Mouse (Mus musculus) megakaryocyte, embryonic 14.5 days (primary cell): ENCODE measurements around the gene Wdr5. TPM values are rescaled to one million over a fixed set of nuclear protein-coding genes. Genes with fewer than 3 reads are reported as not detected.
A peak's percentile ranks its signal among the peaks of the same experiment; 100 is the strongest.

Experiments
- H3K27me3 ChIP-seq: replicated peaks from 2 replicates; pipeline ENCODE3; 2012; ENCODE audit warnings: inconsistent platforms
- H3K36me3 ChIP-seq: replicated peaks from 2 replicates; pipeline ENCODE3; 2012; ENCODE audit warnings: low read length, inconsistent platforms, mixed read lengths
- H3K4me1 ChIP-seq: 2 replicates; pipeline ENCODE4 v1.6.1; 2012; ENCODE audit warnings: inconsistent platforms
- H3K4me3 ChIP-seq: replicated peaks from 2 replicates; pipeline ENCODE3; 2012; ENCODE audit warnings: moderate library complexity, mild to moderate bottlenecking, inconsistent platforms
- H3K9me3 ChIP-seq: 2 replicates; pipeline ENCODE4 v1.6.1; 2012; ENCODE audit warnings: inconsistent platforms
- FLI1 ChIP-seq: IDR thresholded peaks from 2 replicates; pipeline ENCODE4 v1.6.1; 2012; ENCODE audit warnings: low read length, inconsistent platforms, mixed read lengths
- GATA1 ChIP-seq: IDR thresholded peaks from 3 replicates; pipeline ENCODE4 v1.6.1; 2012; ENCODE audit warnings: mixed read lengths, low read length, inconsistent platforms, borderline replicate concordance
- polyA plus RNA-seq: library from polyadenylated mRNA; stranded (reverse); fragments of >175 nt; gene quantifications from 2 replicates; pipeline ENCODE4 v1.2.3, GENCODE M21; 2012; ENCODE audit warnings: low replicate concordance; ENCODE audit not compliant: insufficient read depth

The Wdr5 gene
- polyA plus RNA-seq = 6.3 and 27.6 TPM in 2 replicates

- TF ChIP-seq FLI1 = peak; percentile 79
- TF ChIP-seq GATA1 = no peak
- H3K27me3 ChIP-seq = no peaks in the 10 kb centered on the region
- H3K36me3 ChIP-seq = peaks cover 23% of the 10 kb centered on the region
- peaks cover 74% of the 10 kb centered on the region for H3K4me1 ChIP-seq
- H3K9me3 ChIP-seq = no peaks in the 10 kb centered on the region
- peak within 1 kb of the TSS; percentile 98 for H3K4me3 ChIP-seq
These were observed at the start of gene Wdr5 for GRCm38 (mm10) chr2:27514639-27515328. TSS of gene Wdr5 (plus strand) at chr2:27515157.

- Histone ChIP-seq H3K9me3 (no peaks in the 10 kb centered on the region), H3K4me3 (peak overlapping the region; percentile 12), H3K36me3 (peaks cover 86% of the 10 kb centered on the region), H3K4me1 (peaks cover 97% of the 10 kb centered on the region), H3K27me3 (no peaks in the 10 kb centered on the region)
- TF ChIP-seq GATA1 (no peak), FLI1 (no peak)
These were observed 45.5 kb upstream of the Wdr5 start for GRCm38 (mm10) chr2:27469292-27469990.

- peaks cover 81% of the 10 kb centered on the region for H3K36me3 ChIP-seq
- TF ChIP-seq GATA1 = no peak
- TF ChIP-seq FLI1 = no peak
These were observed 45.0 kb upstream of the Wdr5 start for GRCm38 (mm10) chr2:27469991-27470355.

GRCm38 (mm10) chr2:27470535-27470934 is 44.4 kb upstream of the Wdr5 start:
- TF ChIP-seq FLI1 = no peak
- no peak for TF ChIP-seq GATA1
- Histone ChIP-seq H3K9me3 (no peaks in the 10 kb centered on the region), H3K27me3 (no peaks in the 10 kb centered on the region), H3K36me3 (peaks cover 77% of the 10 kb centered on the region), H3K4me3 (peak overlapping the region; percentile 83), H3K4me1 (peaks cover 88% of the 10 kb centered on the region)

More at GRCm38 (mm10) chr2:27469991-27470355, 45.0 kb upstream of the Wdr5 start:
- Histone ChIP-seq H3K4me1 (peaks cover 93% of the 10 kb centered on the region), H3K4me3 (peak overlapping the region; percentile 56), H3K9me3 (no peaks in the 10 kb centered on the region), H3K27me3 (no peaks in the 10 kb centered on the region)

GRCm38 (mm10) chr2:27471170-27471584 is 43.8 kb upstream of the Wdr5 start:
- no peaks in the 10 kb centered on the region for H3K27me3 ChIP-seq
- H3K9me3 ChIP-seq = no peaks in the 10 kb centered on the region
- peaks cover 70% of the 10 kb centered on the region for H3K36me3 ChIP-seq
- peak overlapping the region; percentile 83 for H3K4me3 ChIP-seq
- H3K4me1 ChIP-seq = peaks cover 83% of the 10 kb centered on the region
- TF ChIP-seq FLI1 (no peak), GATA1 (no peak)

- TF ChIP-seq GATA1 = no peak
- no peak for TF ChIP-seq FLI1
- peaks cover 83% of the 10 kb centered on the region for H3K4me1 ChIP-seq
These were observed 41.7 kb upstream of the Wdr5 start for GRCm38 (mm10) chr2:27473061-27473765.

GRCm38 (mm10) chr2:27473911-27474310 is 41.0 kb upstream of the Wdr5 start:
- Histone ChIP-seq H3K4me3 (peak overlapping the region; percentile 95), H3K27me3 (no peaks in the 10 kb centered on the region), H3K9me3 (no peaks in the 10 kb centered on the region), H3K36me3 (peaks cover 44% of the 10 kb centered on the region), H3K4me1 (peaks cover 83% of the 10 kb centered on the region)
- TF ChIP-seq GATA1 (no peak), FLI1 (no peak)

More at GRCm38 (mm10) chr2:27473061-27473765, 41.7 kb upstream of the Wdr5 start:
- no peaks in the 10 kb centered on the region for H3K9me3 ChIP-seq
- peaks cover 50% of the 10 kb centered on the region for H3K36me3 ChIP-seq
- peak overlapping the region; percentile 51 for H3K4me3 ChIP-seq
- H3K27me3 ChIP-seq = no peaks in the 10 kb centered on the region

- peaks cover 83% of the 10 kb centered on the region for H3K4me1 ChIP-seq
- H3K9me3 ChIP-seq = no peaks in the 10 kb centered on the region
- no peak for TF ChIP-seq GATA1
- no peaks in the 10 kb centered on the region for H3K27me3 ChIP-seq
- H3K36me3 ChIP-seq = peaks cover 35% of the 10 kb centered on the region
- peak overlapping the region; percentile 95 for H3K4me3 ChIP-seq
These were observed 40.1 kb upstream of the Wdr5 start for GRCm38 (mm10) chr2:27474621-27475484.

GRCm38 (mm10) chr2:27475495-27476302 is 39.3 kb upstream of the Wdr5 start:
- H3K36me3 ChIP-seq = peaks cover 27% of the 10 kb centered on the region
- TF ChIP-seq GATA1 = no peak
- TF ChIP-seq FLI1 = no peak
- no peaks in the 10 kb centered on the region for H3K27me3 ChIP-seq
- peak overlapping the region; percentile 95 for H3K4me3 ChIP-seq
- H3K9me3 ChIP-seq = no peaks in the 10 kb centered on the region
- H3K4me1 ChIP-seq = peaks cover 83% of the 10 kb centered on the region
